Mouse (Mus musculus): ENCODE data around the gene Rad23a. TPM values are rescaled to one million over a fixed set of nuclear protein-coding genes. Genes with fewer than 3 reads are reported as not detected.

Rad23a gene
- total RNA-seq, 1 experiment = 76.7 TPM

DNA sequence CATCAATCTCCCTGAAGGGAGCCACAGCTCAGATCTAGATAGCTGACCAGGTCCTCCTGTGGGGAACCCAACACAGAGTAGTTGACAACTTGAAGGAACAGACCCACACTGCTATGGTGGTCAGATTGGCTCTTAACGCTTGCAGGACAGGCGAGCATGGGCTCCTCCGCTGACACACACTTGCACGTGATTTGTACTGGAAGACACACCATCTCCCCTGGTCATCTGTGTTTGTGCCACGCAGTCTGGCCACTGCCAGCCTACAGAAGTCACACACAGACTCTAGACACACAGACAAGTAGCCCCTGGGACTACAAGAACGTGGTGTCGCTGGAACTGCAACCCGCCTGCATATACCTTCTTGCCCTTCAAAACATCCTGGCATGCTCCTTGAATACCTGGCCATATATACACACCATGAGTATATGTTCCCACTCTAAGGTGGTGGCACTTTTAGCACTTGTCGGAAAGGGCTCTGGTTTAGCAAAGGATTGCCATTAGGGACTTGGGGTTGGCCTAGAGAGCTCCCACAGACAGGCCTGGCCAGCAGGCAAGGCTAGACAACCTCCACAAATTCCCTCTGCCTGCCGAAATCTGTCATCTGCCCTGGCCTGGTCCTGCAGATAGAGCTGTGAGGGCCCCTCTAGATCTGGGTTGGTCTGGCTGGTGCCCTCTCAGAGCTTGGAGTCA, 41.9 kb downstream of the Rad23a start:
- in situ Hi-C loops (cut with MboI; ENCODE audit: low sequenced_read_pairs in 2 of 2, unreplicated experiment in 2 of 2) = no loop called here
- DNase-seq (ENCODE audit: low read depth, low spot score) = no peak
- H3K9me3 ChIP-seq (ENCODE audit: control insufficient read depth, insufficient read depth, low read depth, low read length) = no peaks in the 10 kb centered on the region
- H3K27ac ChIP-seq (ENCODE audit: insufficient read depth, low read depth, low read length, poor library complexity, severe bottlenecking) = no peak overlapping the region
- no peak overlapping the region for H3K9ac ChIP-seq (ENCODE audit: insufficient read depth, low read depth, low read length, poor library complexity, severe bottlenecking)
- no peak for TF ChIP-seq HCFC1 (IDR thresholded peaks at IDR 0.05; ENCODE audit: borderline replicate concordance, insufficient read depth, low read length)
- no peak for TF ChIP-seq MAFK (IDR thresholded peaks at IDR 0.05; ENCODE audit: insufficient read depth, low read depth, low read length)
- TF ChIP-seq ZNF384 (IDR thresholded peaks at IDR 0.05; ENCODE audit: low read depth, low read length) = no peak
- TF ChIP-seq CHD2 (IDR thresholded peaks at IDR 0.05; ENCODE audit: low read depth, low read length) = no peak
- no peak for TF ChIP-seq ZC3H11A (IDR thresholded peaks at IDR 0.05; ENCODE audit: borderline replicate concordance, low read depth, low read length)
- no peaks in the 10 kb centered on the region for H3K36me3 ChIP-seq (ENCODE audit: control insufficient read depth, insufficient read depth, low read length, poor library complexity, severe bottlenecking)
- no peaks in the 10 kb centered on the region for H3K4me1 ChIP-seq (ENCODE audit: control insufficient read depth in 2 of 2, insufficient read depth in 2 of 2, low read length in 2 of 2, poor library complexity in 1 of 2)
- peak overlapping the region; percentile 60 to 79; a peak in 2 of 4 replicates for H3K4me3 ChIP-seq (ENCODE audit: insufficient read depth in 1 of 2, low read depth in 1 of 2, low read length in 2 of 2, poor library complexity in 1 of 2, severe bottlenecking in 1 of 2)

DNA sequence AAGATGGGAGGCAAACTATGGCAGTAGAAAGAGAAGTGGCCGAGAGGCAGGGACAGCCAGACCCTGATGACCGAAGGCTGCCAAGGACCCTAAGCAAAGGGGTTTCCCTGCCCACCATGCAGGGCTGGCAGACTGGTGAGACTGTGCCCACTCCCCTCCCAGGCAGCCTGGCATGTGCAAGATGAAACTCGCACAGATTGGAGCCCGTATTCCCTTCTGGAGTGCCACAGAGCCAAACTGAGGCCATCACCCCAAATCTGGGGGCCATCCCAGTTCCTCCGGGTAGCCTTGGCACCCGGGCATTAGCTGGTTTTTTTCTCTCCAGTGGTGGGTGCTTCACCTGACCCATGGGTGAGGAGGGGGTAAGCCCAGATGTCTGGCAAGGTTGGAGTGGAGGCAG, 42.5 kb downstream of the Rad23a start:
- in situ Hi-C loops (cut with MboI; ENCODE audit: low sequenced_read_pairs in 2 of 2, unreplicated experiment in 2 of 2) = no loop called here
- Histone ChIP-seq H3K9ac (ENCODE audit: insufficient read depth, low read depth, low read length, poor library complexity, severe bottlenecking) (no peak overlapping the region), H3K9me3 (ENCODE audit: control insufficient read depth, insufficient read depth, low read depth, low read length) (no peaks in the 10 kb centered on the region), H3K4me3 (ENCODE audit: insufficient read depth in 1 of 2, low read depth in 1 of 2, low read length in 2 of 2, poor library complexity in 1 of 2, severe bottlenecking in 1 of 2) (no peak overlapping the region), H3K4me1 (ENCODE audit: control insufficient read depth in 2 of 2, insufficient read depth in 2 of 2, low read length in 2 of 2, poor library complexity in 1 of 2) (no peaks in the 10 kb centered on the region), H3K36me3 (ENCODE audit: control insufficient read depth, insufficient read depth, low read length, poor library complexity, severe bottlenecking) (no peaks in the 10 kb centered on the region), H3K27ac (ENCODE audit: insufficient read depth, low read depth, low read length, poor library complexity, severe bottlenecking) (no peak overlapping the region)
- TF ChIP-seq ZNF384 (IDR thresholded peaks at IDR 0.05; ENCODE audit: low read depth, low read length) = no peak
- TF ChIP-seq CHD2 (IDR thresholded peaks at IDR 0.05; ENCODE audit: low read depth, low read length) = no peak
- no peak for TF ChIP-seq ZC3H11A (IDR thresholded peaks at IDR 0.05; ENCODE audit: borderline replicate concordance, low read depth, low read length)
- TF ChIP-seq HCFC1 (IDR thresholded peaks at IDR 0.05; ENCODE audit: borderline replicate concordance, insufficient read depth, low read length) = no peak
- TF ChIP-seq MAFK (IDR thresholded peaks at IDR 0.05; ENCODE audit: insufficient read depth, low read depth, low read length) = no peak
- DNase-seq (ENCODE audit: low read depth, low spot score) = no peak

DNA sequence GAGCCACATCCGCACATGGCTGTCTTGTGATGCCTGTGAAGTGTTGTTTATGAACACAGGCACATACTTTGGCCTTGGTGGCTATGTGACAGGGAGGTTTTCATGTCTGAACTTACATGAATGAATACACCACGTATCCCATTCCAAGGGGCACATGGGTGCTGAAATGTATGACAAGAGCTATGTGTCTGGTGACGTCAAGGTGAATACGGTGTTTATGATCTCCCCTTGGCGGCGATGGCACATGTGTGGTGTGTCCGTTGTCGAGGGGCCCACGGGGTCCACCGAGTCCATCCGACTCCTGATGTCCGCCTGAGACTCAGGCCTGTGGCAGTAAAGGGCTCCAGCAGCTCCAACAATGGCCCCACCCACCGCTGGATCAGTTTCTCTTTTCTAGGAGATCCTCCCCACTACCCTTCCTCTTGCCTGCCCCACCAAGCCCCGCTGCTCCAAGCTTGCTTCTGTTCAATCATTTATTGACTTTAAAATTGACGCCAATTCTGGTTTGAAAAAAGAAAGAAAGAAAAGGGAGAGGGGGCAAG, 43.1 kb downstream of the Rad23a start:
- no peaks in the 10 kb centered on the region for H3K9me3 ChIP-seq (ENCODE audit: control insufficient read depth, insufficient read depth, low read depth, low read length)
- TF ChIP-seq MAFK (IDR thresholded peaks at IDR 0.05; ENCODE audit: insufficient read depth, low read depth, low read length) = no peak
- TF ChIP-seq ZC3H11A (IDR thresholded peaks at IDR 0.05; ENCODE audit: borderline replicate concordance, low read depth, low read length) = no peak
- no peak for TF ChIP-seq CHD2 (IDR thresholded peaks at IDR 0.05; ENCODE audit: low read depth, low read length)
- TF ChIP-seq ZNF384 (IDR thresholded peaks at IDR 0.05; ENCODE audit: low read depth, low read length) = no peak
- TF ChIP-seq HCFC1 (IDR thresholded peaks at IDR 0.05; ENCODE audit: borderline replicate concordance, insufficient read depth, low read length) = no peak
- H3K4me1 ChIP-seq (ENCODE audit: control insufficient read depth in 2 of 2, insufficient read depth in 2 of 2, low read length in 2 of 2, poor library complexity in 1 of 2) = no peaks in the 10 kb centered on the region
- in situ Hi-C loops (cut with MboI; ENCODE audit: low sequenced_read_pairs in 2 of 2, unreplicated experiment in 2 of 2) = no loop called here
- H3K36me3 ChIP-seq (ENCODE audit: control insufficient read depth, insufficient read depth, low read length, poor library complexity, severe bottlenecking) = no peaks in the 10 kb centered on the region
- no peak overlapping the region for H3K4me3 ChIP-seq (ENCODE audit: insufficient read depth in 1 of 2, low read depth in 1 of 2, low read length in 2 of 2, poor library complexity in 1 of 2, severe bottlenecking in 1 of 2)
- no peak overlapping the region for H3K27ac ChIP-seq (ENCODE audit: insufficient read depth, low read depth, low read length, poor library complexity, severe bottlenecking)
- no peak overlapping the region for H3K9ac ChIP-seq (ENCODE audit: insufficient read depth, low read depth, low read length, poor library complexity, severe bottlenecking)
- DNase-seq (ENCODE audit: low read depth, low spot score) = no peak

DNA sequence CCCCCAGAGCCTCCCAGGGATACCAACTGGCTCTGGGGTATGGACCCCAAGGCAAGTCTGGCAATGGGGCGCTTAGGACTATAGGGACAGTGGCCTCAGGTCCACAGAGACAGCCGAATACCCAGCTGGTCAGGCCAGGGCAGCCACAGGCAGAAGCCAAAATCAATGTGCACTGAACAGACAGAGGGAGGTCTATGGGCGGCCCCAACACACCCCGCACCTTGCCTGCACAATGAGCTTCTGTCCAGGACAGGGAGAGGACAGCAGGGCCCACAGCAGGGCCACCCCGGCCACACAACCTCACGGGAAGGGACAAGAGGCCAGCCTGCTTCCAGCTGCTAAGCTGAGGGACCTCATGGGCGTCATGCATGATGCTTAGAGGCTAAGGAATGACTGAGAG, 46.0 kb downstream of the Rad23a start:
- no peak overlapping the region for H3K4me3 ChIP-seq (ENCODE audit: insufficient read depth in 1 of 2, low read depth in 1 of 2, low read length in 2 of 2, poor library complexity in 1 of 2, severe bottlenecking in 1 of 2)
- H3K9ac ChIP-seq (ENCODE audit: insufficient read depth, low read depth, low read length, poor library complexity, severe bottlenecking) = no peak overlapping the region
- in situ Hi-C loops (cut with MboI; ENCODE audit: low sequenced_read_pairs in 2 of 2, unreplicated experiment in 2 of 2) = no loop called here

More for the DNA sequence above, 46.0 kb downstream of the Rad23a start:
- Histone ChIP-seq H3K27ac (ENCODE audit: insufficient read depth, low read depth, low read length, poor library complexity, severe bottlenecking) (no peak overlapping the region), H3K9me3 (ENCODE audit: control insufficient read depth, insufficient read depth, low read depth, low read length) (no peaks in the 10 kb centered on the region), H3K4me1 (ENCODE audit: control insufficient read depth in 2 of 2, insufficient read depth in 2 of 2, low read length in 2 of 2, poor library complexity in 1 of 2) (no peaks in the 10 kb centered on the region), H3K36me3 (ENCODE audit: control insufficient read depth, insufficient read depth, low read length, poor library complexity, severe bottlenecking) (no peaks in the 10 kb centered on the region)
- no peak for TF ChIP-seq HCFC1 (IDR thresholded peaks at IDR 0.05; ENCODE audit: borderline replicate concordance, insufficient read depth, low read length)
- no peak for TF ChIP-seq ZNF384 (IDR thresholded peaks at IDR 0.05; ENCODE audit: low read depth, low read length)
- no peak for TF ChIP-seq CHD2 (IDR thresholded peaks at IDR 0.05; ENCODE audit: low read depth, low read length)
- no peak for TF ChIP-seq MAFK (IDR thresholded peaks at IDR 0.05; ENCODE audit: insufficient read depth, low read depth, low read length)
- TF ChIP-seq ZC3H11A (IDR thresholded peaks at IDR 0.05; ENCODE audit: borderline replicate concordance, low read depth, low read length) = no peak
- no peak for DNase-seq (ENCODE audit: low read depth, low spot score)

All from ES-E14 (cell line).